Mouse (Mus musculus) cerebellum, adult 11-12 months (tissue): ENCODE results near the gene Abraxas2.
A peak's percentile ranks its signal among the peaks of the same experiment; 100 is the strongest.

Source experiments
- DNase-seq: peaks from one replicate; pipeline ENCODE4 v3.0.0; 2022

Abraxas2 gene

DNA sequence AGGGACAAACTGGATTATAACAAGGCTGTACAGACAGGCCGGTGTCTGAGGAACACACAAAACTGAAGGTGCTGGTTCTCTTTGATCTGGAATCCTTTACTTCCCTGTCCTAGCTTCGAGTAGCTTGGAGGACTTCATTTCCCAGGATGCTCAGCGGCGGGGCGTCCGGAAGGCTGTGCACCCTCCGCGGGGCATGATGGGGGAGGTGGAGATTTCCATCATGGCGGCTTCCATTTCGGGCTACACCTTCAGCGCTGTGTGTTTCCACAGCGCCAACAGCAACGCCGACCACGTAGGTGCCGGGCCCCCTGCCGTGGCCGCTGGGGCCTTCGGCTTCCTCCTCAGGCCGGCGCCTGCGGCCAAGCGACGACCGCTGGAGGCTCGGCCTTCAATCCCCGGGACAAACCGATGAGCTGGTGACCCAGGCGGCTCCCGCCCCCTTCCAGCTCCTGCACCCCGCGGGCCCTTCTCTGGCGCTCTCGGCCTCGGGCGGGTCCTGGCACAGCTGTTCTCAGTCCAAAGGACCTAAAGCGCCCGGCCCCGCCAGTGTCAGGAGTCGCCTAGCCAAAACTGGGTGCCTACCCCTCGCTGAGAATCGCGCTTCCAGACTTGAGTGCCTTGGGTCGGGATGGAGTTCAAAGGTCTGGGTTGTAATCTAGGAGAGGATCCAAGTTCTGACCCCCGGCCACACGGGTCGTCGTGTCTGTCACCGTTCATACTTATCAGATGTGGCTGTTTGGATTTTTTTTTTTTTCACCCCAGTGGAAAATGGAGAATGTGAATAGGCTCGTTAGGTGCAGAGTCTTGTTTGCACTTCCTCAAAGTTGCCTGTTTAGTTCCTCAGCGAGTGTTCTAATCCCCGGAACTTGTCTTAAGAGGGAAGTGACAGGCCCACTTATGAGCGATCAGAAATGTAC, at the start of gene Abraxas2:
Abraxas2 (plus strand) TSS at position 184 of the 917 bp plus-strand sequence.
- peak; percentile 86 for DNase-seq

DNA sequence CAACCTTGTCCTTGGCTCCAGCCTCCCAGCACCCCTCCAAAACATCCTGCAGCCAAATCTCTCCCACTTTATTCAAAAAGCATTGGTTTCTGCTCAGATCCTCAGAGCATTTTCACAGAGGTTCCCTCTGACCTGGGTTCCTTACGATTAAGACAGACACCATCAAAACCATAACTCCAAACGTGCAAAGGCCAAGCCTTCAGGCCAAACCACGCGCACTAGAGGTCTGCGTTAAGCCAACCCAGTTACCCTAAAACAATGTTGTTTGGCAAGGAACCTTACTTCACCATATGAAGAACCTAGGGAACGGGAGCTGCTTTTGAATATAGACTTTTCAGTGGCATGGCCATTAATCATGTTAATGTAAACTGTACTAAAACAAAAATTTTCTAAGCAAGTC, 49.3 kb upstream of the Abraxas2 start:
- no peak for DNase-seq

DNA sequence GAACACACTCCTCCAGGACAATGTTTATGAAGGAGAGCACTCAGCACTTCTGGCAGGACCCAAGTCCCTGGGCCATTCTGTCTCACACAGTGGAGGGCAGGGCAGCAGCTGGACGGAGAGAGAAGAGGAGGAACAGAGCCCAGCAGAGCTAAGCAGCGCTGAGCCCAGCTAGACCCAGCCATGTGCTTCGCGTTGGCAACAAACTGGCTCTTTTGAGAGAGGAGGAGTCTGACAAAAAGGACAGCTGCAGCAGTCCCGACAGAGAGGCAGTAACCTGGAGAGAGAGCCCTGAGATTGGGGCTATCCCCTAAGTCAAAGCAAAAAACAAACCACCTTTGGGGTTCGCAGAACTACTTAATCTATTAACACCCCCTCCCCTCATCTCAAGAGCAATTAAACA, 48.7 kb upstream of the Abraxas2 start:
- peak; percentile 76 for DNase-seq

DNA sequence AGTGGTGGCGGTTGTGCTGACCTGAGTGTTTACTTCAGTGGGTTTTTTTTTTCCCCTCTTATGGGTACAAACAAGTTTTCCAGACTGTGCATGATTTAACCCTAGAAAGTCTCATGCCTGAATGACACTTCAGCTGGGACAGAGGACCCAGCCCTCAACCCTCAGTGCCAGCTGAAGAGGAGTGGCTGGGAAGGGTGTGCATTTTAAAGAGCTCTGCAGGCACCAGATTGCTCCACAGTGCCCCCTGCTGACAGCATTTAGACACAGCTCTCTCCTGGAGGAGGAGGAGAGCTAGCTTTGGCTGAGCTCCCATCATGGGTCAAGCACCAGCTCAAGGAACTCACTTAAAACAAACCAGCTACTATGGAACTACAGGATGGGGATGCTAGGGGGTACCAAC, 48.1 kb upstream of the Abraxas2 start:
- peak; percentile 93 for DNase-seq

DNA sequence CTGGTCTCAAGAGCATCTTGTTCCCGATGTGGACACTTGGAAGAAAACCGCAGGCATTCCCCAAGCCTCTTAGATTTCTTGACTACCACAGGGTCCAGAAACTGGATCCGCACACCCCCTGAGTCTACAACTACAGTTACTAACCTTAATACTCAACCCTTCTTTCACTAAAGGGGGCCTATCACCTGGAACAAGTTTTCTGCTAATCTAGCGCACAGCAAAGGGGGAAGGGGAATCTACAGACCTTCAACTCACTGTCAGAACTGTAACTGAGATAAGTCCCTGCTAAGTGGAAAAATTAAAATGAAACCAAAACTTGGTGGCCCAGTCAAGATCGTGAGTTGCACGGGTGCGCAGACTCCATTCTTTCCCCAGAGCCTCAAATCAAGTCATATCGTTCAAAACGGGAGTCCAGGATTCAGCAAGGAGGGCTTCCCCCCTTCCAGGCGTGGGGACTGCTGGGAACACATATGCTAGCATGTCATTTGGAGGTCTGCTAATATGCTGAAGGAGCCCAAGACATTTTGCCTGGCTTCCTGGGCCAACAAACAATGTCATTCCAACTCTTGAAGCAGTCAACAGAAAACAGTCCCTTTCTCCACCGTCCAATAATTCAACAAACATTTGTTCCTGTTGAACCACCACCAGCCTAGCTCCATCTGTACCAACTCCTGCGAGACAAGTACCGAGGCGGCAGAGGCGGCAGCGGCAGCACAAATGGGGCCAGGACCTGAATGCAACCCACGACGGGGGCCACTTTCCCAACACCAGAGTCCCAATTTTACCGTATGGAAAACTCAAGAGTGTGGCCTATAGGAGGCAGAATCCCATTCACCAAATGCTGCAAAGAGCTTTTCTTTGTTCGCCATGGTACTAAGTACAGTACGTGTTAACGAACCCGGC, 47.1 kb upstream of the Abraxas2 start:
- peak; percentile 65 for DNase-seq

DNA sequence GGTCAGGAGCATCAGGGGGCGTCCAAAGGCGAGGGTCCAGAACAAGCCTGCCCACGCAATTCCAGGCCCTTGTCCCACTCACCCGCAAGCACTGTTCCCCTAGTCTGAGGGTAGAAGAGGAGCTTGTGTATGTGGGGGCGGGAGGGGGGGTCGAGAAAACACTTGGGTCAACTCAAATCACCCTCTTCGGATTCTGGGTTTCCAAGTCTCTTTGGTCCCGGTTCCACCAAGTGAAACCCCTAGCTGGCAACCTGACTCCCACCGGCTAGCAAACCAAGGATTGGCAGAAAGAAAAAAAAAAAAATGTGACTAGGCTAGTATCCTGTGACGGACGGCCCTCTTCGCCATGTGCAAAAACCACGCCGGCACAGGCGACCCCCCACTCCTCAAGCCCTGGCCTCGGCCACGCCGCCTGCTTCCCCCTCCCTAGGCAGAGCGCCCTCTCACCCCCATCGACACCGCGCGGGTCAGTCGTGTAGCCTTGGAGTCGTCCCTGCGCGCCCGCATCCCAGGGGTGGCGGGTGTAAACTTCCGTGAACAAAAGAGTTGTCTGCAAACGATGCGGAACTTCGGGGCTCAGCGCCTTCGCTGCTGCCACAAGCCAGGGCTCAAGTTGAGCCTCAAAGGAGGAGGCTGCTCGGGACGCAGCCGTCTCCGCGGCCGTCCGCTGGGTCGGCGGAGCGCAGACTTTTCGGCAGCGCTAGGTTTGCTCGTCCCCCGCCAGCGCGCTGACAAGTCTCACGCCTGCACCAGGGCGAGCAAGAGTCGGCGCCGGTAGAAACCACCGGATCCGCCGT, 46.2 kb upstream of the Abraxas2 start:
- DNase-seq = peak; percentile 70

DNA sequence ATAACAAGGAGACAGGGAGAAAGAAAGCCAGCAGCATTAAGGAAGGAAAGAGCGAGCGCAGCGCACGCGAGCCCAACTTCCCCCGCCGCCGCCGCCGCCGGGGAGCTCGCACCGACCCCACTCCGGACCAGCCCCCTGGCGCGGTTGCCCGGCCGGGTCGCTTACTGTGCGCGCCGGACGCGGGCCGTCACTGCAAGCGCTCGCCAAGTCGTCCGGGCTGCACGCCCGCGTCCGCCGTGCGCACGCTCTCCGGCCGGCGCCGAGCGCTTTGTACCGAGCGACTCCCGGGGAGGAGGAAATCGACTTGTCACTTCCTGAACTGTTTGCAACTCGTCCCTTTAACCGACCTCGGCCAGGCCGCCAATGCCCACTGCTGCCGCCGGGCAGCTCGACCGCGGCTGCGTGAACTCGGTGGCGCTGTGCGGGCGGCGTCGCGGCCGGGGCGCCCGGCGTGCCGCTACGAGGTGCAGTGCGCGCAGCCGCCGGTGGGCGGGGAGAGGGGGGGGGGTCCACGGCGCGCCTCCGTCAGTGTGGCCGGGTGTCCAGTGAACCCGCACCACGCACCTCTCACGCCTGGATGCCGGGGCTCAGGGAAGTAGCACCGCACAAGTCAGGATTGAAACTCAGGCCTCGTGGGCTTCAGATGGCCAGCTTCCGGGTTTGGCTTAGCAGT, 45.5 kb upstream of the Abraxas2 start, which contains the start of gene Fam53b:
Fam53b (minus strand) TSS at position 471 of the 673 bp plus-strand sequence.
- peak; percentile 86 for DNase-seq

- DNase-seq = peak; percentile 39
Observed at GRCm38 (mm10) chr7:132814089-132814450, 45.0 kb upstream of the Abraxas2 start.

DNA sequence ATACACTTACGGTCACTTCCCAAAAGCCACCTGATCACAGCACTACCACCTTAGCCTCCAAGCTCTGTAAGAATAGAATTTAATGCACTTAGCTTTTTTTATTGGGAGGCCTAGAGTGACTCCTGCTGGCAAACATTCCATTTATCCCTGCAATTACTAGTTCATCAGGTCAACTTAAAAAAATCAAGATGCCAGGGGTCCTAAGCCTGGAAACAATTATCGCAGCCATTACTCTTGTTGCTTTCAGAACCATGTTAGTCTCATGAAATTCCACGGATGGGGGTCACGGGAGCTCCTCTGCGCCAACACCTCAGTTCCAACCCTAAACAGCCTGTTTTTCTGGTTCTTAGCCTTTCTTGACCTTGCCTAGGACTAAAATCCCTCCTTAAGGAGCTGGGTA, 43.9 kb upstream of the Abraxas2 start:
- peak; percentile 23 for DNase-seq

DNA sequence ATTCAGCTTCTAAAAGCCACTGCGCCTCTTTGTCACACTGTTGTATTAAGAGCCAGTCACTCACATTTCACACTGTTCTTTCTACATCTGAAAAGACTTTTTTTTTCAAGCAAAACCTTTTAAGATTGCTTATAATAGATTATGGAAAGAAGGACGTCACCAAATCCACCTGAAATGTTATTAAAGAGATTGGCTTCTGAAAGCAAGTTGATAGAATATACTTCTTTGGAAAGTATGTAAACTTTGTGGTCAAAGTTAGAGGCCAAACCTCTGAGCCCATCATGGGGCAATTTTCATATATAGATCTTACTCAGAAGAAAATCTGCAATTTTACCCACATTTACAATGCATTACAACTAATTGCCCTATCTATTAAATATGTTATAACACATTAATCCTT, 42.5 kb upstream of the Abraxas2 start:
- no peak for DNase-seq

- no peak for DNase-seq
Observed at GRCm38 (mm10) chr7:132817056-132817455, 42.0 kb upstream of the Abraxas2 start.

DNA sequence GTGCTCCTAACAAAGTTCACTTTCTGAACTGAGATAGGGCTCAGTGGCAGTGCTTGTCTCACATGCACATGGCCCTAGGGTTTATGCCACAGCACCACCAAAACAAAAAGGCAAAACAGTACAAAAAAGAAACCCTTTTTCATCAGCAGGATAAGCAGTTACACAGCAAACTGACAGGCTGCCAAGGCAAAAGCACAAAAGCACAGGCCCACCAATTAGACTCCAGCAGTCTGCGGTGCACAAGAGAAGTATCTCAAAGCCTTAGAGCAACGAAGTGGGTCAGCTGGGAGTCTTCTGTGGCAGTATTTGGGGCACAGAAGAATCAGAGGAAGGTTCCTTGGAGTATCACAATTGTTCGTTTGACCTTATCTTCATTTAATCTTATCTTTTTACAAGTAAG, 38.3 kb upstream of the Abraxas2 start:
- no peak for DNase-seq

- DNase-seq = no peak
Observed at GRCm38 (mm10) chr7:132823832-132824231, 35.2 kb upstream of the Abraxas2 start.

DNA sequence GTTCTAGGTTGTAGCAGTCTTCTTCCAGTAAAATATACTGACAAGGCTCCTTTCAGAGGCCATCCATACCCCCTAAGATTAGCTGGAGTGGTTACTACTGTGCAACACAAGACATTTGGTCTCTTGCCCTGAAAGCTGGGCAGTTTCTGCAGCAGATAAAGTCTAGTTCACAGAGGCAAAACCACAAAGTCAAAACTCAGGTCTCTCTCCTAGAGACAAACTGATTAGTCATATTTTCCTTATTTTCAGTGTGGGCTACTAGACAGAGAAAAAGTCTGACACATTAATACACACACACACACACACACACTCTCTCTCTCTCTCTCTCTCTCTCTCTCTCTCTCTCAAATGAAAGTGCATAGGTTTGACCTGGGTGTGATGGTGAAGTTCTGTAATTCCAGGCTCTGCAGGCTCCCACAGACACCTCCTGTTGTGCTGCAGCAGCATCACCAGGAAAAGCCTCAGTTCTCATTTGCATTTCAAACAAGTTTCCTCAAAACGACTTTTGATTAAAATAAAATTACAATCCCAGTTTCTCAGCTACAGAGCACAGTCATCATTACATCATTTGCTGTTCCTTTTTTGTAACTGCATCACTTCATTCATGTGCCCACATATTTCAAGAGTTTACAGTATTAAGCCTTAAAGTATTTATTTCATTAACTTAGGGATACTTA, 34.5 kb upstream of the Abraxas2 start:
- no peak for DNase-seq

DNA sequence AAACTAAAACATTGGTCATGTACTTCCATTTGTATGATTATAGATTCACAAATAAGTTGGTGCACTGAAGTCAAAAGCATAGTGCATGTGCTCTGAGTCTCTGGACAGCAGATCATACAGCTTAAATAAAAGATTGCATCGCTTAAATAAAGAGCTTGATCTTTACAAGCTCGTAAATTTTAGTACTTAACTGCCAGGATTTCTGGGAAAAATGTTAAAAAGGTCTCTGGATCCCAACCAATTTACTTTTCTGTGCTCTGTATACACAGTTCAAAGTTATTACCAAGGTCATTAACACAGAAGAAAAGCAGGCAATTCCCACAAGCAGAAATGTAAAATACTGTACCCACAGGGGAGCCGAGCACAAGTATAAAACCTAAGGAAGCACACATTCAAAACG, 28.1 kb upstream of the Abraxas2 start:
- DNase-seq = no peak

GRCm38 (mm10) chr7:132841287-132841686, 17.7 kb upstream of the Abraxas2 start:
- DNase-seq = no peak

GRCm38 (mm10) chr7:132842455-132842854, 16.6 kb upstream of the Abraxas2 start:
- DNase-seq = no peak

DNA sequence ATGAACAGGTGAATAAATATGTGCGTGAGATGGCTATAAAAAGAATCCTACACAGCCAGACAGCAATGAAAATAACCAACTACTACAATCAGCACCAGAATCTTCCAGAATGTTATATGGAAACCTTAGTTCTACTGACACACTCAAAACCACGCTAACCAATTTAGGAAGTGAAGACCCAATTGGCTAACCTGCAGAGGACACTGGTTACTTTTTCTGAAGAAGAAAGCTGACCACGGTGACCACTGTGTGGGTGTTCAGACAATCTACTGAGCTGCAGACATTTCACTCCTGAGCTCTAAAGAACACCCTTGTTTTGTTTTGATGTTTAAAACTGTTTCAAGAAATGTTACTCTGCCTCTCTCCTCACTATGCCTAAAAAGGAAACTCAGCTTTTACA, 15.9 kb upstream of the Abraxas2 start:
- no peak for DNase-seq

DNA sequence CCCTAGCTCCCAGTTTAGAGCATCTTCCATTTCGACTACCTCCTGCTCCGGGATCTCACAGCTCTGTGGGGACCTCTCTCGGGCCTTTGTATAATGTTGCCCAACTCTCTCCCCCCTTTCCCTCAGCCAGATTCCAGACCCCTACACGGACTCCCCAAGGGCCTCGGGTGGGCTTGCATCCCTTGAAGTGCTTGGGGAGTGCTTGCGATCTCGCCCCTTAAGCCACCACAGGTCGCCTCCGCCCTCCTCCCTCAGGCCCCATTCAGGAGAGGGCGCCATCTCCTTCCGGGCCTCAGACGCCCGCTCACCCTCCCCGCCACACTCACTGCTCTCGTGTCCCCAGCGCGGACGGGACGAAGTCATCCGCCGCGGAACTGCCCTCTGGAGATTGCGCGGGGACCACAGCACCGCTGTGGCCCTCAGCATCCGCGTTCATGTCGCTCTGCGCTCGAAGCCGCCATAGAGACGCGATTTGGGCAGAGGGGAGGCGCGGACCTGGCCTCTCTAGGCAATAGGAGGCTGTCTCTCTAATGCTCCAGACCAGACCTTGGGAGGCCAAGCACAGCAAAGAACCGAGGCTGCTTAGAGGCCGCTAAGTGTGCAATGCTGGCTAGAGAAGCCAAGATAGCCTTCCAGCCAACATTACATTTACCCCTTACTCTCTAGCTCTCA, 6.7 kb upstream of the Abraxas2 start, which contains the start of gene Eef1akmt2:
Eef1akmt2 (minus strand) TSS at position 501 of the 672 bp plus-strand sequence.
- peak; percentile 85 for DNase-seq

GRCm38 (mm10) chr7:132853361-132853760, 5.7 kb upstream of the Abraxas2 start:
- DNase-seq = no peak

DNA sequence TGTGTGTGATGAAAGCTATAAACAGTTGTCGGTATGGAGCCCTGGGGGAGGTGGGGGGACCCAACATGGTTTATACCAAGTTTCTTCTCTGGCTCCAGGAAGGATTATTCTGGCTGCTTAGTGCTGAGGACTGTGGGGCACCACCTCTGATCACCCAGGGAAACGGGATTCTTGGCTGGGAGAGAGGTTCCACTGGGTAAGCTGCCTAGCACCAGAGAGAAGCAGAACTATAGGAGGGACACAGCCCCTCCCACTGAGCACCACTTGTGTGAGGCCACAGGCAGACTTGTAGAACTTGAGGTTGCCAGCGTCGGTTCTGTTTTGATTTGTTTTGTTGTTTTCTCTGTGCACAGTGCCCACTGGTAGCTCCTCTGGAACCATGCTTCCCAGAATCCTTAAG, 5.1 kb upstream of the Abraxas2 start:
- peak; percentile 27 for DNase-seq
